14 mouse cellular contexts compared by ENCODE assay signal in the genomic region with DNA sequence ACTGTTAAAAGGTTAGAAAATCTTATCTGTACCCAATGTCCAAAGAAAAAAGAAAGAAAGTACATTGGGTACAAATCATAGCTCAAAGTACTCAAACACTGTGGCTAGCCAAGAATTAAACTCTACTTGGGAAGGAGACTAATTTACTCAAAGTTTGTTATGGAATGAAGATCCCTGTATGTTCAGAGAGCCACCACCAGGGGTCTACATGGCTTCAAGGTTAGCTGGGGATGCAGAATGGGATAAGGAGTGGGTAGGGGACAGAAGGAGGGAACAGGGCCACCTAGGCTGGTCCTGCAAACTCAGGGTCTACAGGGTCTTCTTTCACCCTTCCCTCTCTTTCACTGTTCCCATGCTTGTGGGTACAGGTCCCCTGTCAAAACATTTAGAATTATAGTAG.
DNase-seq lines count a peak whose midpoint lies in the region; TF ChIP-seq lines count a peak whose summit lies in the region.
"Had no signal": no experiment of that assay in that cellular context is flagged by ENCODE, and none has a peak within 500 bp of the region (broad histone marks: within the 10 kb centered on the region; RNA-seq: fewer than 3 reads in every experiment).

No protein-coding gene starts in this region.

- H3K4me3 ChIP-seq in gastrocnemius, adult 2 months, result no peak overlapping the region
- no peak overlapping the region for H3K4me3 ChIP-seq in layer of hippocampus, adult 2 months
- H3K4me3 ChIP-seq: limb, embryonic 12.5 days; lung, embryonic 15.5 days had no signal

- intact Hi-C loops in gastrocnemius, adult 2 months (cut with DNase I), result no loop called here

- H3K27ac ChIP-seq in gastrocnemius, adult 2 months, result no peak overlapping the region
- H3K27ac ChIP-seq in layer of hippocampus, adult 2 months, result no peak overlapping the region
- H3K27ac ChIP-seq: limb, embryonic 12.5 days; lung, embryonic 15.5 days had no signal

- DNase-seq in gastrocnemius, adult 2 months, result no peak
- DNase-seq in gastrocnemius, adult 8-10 months (ENCODE audit: low spot score in 2 of 2), result no peak
- no peak for DNase-seq in layer of hippocampus, adult 2 months (ENCODE audit: low spot score in 2 of 2)
- no peak for DNase-seq in layer of hippocampus, postnatal 25 days (ENCODE audit: extremely low spot score in 1 of 2, low spot score in 1 of 2)
- DNase-seq in ES-CJ7 (ENCODE audit: low read depth, low spot score), result peak; percentile 9
- DNase-seq in embryo, embryonic 10.5 days (ENCODE audit: low spot score), result peak; percentile 44
- no peak for DNase-seq in spleen, adult 12 weeks (ENCODE audit: low spot score)
- DNase-seq in spleen, postnatal 10 days (ENCODE audit: low spot score in 2 of 2), result no peak
- DNase-seq: cerebellum, adult 8-10 months; heart, postnatal 14 days; right cerebral cortex, adult 18-20 months; thymus, adult 18-20 months had no signal

- TF ChIP-seq CTCF in gastrocnemius, adult 2 months (IDR thresholded peaks at IDR 0.05), result peak; percentile 21; the same call in 1 of the 2 replicates
- TF ChIP-seq CTCF in layer of hippocampus, adult 2 months (conservative IDR thresholded peaks at IDR 0.05), result peak; percentile 62

Comparison
In these comparisons a context has a peak if more than half of its experiments do, and no peak if none do; other contexts are left out.
1. DNase-seq: peak in ES-CJ7 (single experiment) and embryo, embryonic 10.5 days (single experiment); none in gastrocnemius, adult 2 months (single experiment), gastrocnemius, adult 8-10 months (0 of 2), layer of hippocampus, adult 2 months (0 of 2), layer of hippocampus, postnatal 25 days (0 of 2), spleen, adult 12 weeks (single experiment) and spleen, postnatal 10 days (0 of 2).